Mouse (Mus musculus): ENCODE measurements around the gene Lrrc45. TPM values are rescaled to one million over a fixed set of nuclear protein-coding genes. Genes with fewer than 3 reads are reported as not detected.

Gene Lrrc45
- polyA plus RNA-seq, 1 experiment from 2014 or later, result 50.4 TPM

DNA sequence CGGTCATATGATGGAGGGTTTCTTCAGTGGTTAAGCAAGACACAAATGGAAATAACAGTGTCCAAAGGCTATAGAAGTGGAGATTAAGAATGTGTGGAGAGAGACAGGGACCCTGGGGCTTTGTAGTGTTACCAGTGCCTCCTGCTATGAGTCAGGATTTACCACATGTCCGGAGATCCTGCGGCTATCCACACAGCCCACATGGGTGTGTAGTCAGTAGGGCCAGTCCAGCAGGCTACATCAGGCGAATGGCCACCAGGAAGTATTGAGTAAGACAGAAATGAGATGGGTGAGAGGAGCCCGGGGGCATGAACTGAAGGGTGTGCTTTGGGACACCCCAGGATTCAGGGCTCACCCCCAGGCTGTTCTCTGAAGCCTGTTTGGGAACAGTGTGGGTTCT lies 31.0 kb upstream of the Lrrc45 start:
- Histone ChIP-seq H3K36me3 (ENCODE audit: control insufficient read depth, insufficient read depth, low read length) (peaks cover 73% of the 10 kb centered on the region), H3K27me3 (ENCODE audit: control insufficient read depth, insufficient read depth, low read length) (no peaks in the 10 kb centered on the region), H3K9me3 (ENCODE audit: control insufficient read depth, low read length) (no peaks in the 10 kb centered on the region), H3K27ac (replicated peaks; ENCODE audit: low read depth, low read length) (no peak overlapping the region), H3K4me2 (ENCODE audit: low read length) (no peak overlapping the region), H3K4me3 (replicated peaks; ENCODE audit: low read depth, low read length) (no peak overlapping the region), H3K9ac (replicated peaks; ENCODE audit: low read length) (no peak overlapping the region), H3K4me1 (ENCODE audit: control insufficient read depth, insufficient read depth, low read length) (no peaks in the 10 kb centered on the region)
- 95% methylated on average over 5 of the region's 5 CpGs for WGBS
- ATAC-seq (ENCODE audit: low FRiP score, low TSS enrichment), result no peak
- no peak for DNase-seq

DNA sequence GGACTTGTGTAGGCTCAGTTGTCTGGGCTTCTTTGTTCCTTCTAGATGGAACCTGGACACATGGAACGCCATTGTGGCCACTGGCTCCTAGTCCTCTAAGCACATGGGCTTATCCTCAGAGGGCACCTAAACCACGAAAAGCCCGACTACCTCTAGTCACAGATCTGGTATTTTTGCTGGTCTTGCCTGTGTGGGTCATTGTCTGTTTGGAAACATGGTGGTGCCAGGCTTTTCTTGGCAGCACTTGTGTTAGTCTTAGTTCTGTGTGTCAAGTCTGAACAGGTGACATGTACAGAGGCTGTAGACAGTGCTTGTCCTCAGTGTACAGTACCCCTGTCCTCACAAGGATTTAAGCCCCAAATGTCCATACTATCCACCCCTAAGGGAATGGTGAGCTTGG lies 30.2 kb upstream of the Lrrc45 start:
- H3K36me3 ChIP-seq (ENCODE audit: control insufficient read depth, insufficient read depth, low read length), result peaks cover 71% of the 10 kb centered on the region
- no peak overlapping the region for H3K4me3 ChIP-seq (replicated peaks; ENCODE audit: low read depth, low read length)
- H3K27ac ChIP-seq (replicated peaks; ENCODE audit: low read depth, low read length), result no peak overlapping the region
- no peaks in the 10 kb centered on the region for H3K4me1 ChIP-seq (ENCODE audit: control insufficient read depth, insufficient read depth, low read length)
- no peak overlapping the region for H3K9ac ChIP-seq (replicated peaks; ENCODE audit: low read length)
- 92% methylated on average over 3 of the region's 3 CpGs for WGBS
- H3K9me3 ChIP-seq (ENCODE audit: control insufficient read depth, low read length), result no peaks in the 10 kb centered on the region
- no peak overlapping the region for H3K4me2 ChIP-seq (ENCODE audit: low read length)
- DNase-seq (no peak), ATAC-seq (ENCODE audit: low FRiP score, low TSS enrichment) (no peak)
- H3K27me3 ChIP-seq (ENCODE audit: control insufficient read depth, insufficient read depth, low read length), result no peaks in the 10 kb centered on the region

- Histone ChIP-seq H3K4me2 (ENCODE audit: low read length) (no peak overlapping the region), H3K36me3 (ENCODE audit: control insufficient read depth, insufficient read depth, low read length) (peaks cover 72% of the 10 kb centered on the region), H3K9me3 (ENCODE audit: control insufficient read depth, low read length) (no peaks in the 10 kb centered on the region), H3K4me3 (replicated peaks; ENCODE audit: low read depth, low read length) (no peak overlapping the region), H3K27ac (replicated peaks; ENCODE audit: low read depth, low read length) (no peak overlapping the region), H3K27me3 (ENCODE audit: control insufficient read depth, insufficient read depth, low read length) (no peaks in the 10 kb centered on the region), H3K4me1 (ENCODE audit: control insufficient read depth, insufficient read depth, low read length) (no peaks in the 10 kb centered on the region), H3K9ac (replicated peaks; ENCODE audit: low read length) (no peak overlapping the region)
- ATAC-seq (ENCODE audit: low FRiP score, low TSS enrichment) (no peak), DNase-seq (no peak)
- WGBS, result 92% methylated on average over 2 of the region's 2 CpGs
Observed at GRCm38 (mm10) chr11:120684086-120684485, 29.6 kb upstream of the Lrrc45 start.

DNA sequence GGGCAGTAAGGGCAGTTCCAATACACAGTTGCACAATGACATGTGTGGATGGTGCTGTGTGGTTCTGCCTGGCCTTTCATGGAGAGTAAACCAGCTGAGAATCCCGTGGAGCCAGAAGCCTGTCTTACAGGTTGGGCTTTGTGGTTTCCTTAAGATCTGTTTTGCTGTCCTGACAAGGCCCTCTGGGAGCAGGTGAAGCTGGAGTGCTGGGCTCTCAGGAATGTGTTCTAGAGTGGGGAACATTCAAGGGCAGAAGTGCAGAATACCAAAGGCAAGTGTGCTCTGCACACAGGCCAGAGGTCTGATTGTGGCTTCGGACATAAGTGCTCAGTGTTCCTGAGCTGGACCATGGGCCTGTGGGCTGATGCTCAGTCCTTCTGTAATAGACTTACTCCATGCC lies 29.1 kb upstream of the Lrrc45 start:
- Histone ChIP-seq H3K4me1 (ENCODE audit: control insufficient read depth, insufficient read depth, low read length) (no peaks in the 10 kb centered on the region), H3K4me2 (ENCODE audit: low read length) (no peak overlapping the region), H3K36me3 (ENCODE audit: control insufficient read depth, insufficient read depth, low read length) (peaks cover 73% of the 10 kb centered on the region), H3K9ac (replicated peaks; ENCODE audit: low read length) (no peak overlapping the region), H3K27me3 (ENCODE audit: control insufficient read depth, insufficient read depth, low read length) (no peaks in the 10 kb centered on the region), H3K27ac (replicated peaks; ENCODE audit: low read depth, low read length) (no peak overlapping the region), H3K9me3 (ENCODE audit: control insufficient read depth, low read length) (no peaks in the 10 kb centered on the region), H3K4me3 (replicated peaks; ENCODE audit: low read depth, low read length) (no peak overlapping the region)
- WGBS, result 90% methylated on average over 2 of the region's 2 CpGs
- ATAC-seq (ENCODE audit: low FRiP score, low TSS enrichment) (no peak), DNase-seq (no peak)

- DNase-seq, result no peak
- no peaks in the 10 kb centered on the region for H3K27me3 ChIP-seq (ENCODE audit: control insufficient read depth, insufficient read depth, low read length)
- ATAC-seq (ENCODE audit: low FRiP score, low TSS enrichment), result no peak
- peaks cover 67% of the 10 kb centered on the region for H3K36me3 ChIP-seq (ENCODE audit: control insufficient read depth, insufficient read depth, low read length)
- no peaks in the 10 kb centered on the region for H3K9me3 ChIP-seq (ENCODE audit: control insufficient read depth, low read length)
- H3K27ac ChIP-seq (replicated peaks; ENCODE audit: low read depth, low read length), result no peak overlapping the region
- H3K4me1 ChIP-seq (ENCODE audit: control insufficient read depth, insufficient read depth, low read length), result no peaks in the 10 kb centered on the region
- no peak overlapping the region for H3K4me3 ChIP-seq (replicated peaks; ENCODE audit: low read depth, low read length)
- no peak overlapping the region for H3K4me2 ChIP-seq (ENCODE audit: low read length)
- no peak overlapping the region for H3K9ac ChIP-seq (replicated peaks; ENCODE audit: low read length)
- WGBS, result 83% methylated on average over 20 of the region's 20 CpGs
Observed at GRCm38 (mm10) chr11:120686650-120687272, 27.0 kb upstream of the Lrrc45 start.

DNA sequence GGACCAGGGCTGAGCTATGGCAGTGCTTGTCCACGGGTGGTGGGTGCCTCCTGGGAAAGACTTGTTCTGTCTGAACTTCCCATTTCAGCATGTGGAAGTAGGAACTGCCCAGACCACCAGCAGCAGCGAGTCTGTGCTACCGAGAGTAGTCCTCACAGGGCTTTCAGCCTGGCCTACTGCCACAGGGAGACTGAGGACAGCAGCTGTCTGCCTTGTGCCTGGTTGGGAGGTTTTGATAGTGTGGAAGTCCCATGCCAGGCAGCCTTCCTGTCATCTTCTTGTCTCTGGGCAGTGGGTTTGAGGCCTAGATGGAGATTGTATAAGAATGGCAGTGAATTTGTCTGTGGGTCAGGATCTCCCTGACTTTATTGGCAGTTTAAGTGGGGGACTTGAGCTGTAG lies 24.4 kb upstream of the Lrrc45 start:
- Histone ChIP-seq H3K36me3 (ENCODE audit: control insufficient read depth, insufficient read depth, low read length) (peaks cover 68% of the 10 kb centered on the region), H3K4me2 (ENCODE audit: low read length) (no peak overlapping the region), H3K27me3 (ENCODE audit: control insufficient read depth, insufficient read depth, low read length) (no peaks in the 10 kb centered on the region), H3K9me3 (ENCODE audit: control insufficient read depth, low read length) (no peaks in the 10 kb centered on the region), H3K9ac (replicated peaks; ENCODE audit: low read length) (no peak overlapping the region), H3K4me3 (replicated peaks; ENCODE audit: low read depth, low read length) (no peak overlapping the region), H3K4me1 (ENCODE audit: control insufficient read depth, insufficient read depth, low read length) (no peaks in the 10 kb centered on the region), H3K27ac (replicated peaks; ENCODE audit: low read depth, low read length) (no peak overlapping the region)
- ATAC-seq (ENCODE audit: low FRiP score, low TSS enrichment) (no peak), DNase-seq (no peak)
- 82% methylated on average over 3 of the region's 3 CpGs for WGBS

GRCm38 (mm10) chr11:120692471-120693011 lies 21.2 kb upstream of the Lrrc45 start:
- Histone ChIP-seq H3K9me3 (ENCODE audit: control insufficient read depth, low read length) (no peaks in the 10 kb centered on the region), H3K4me2 (ENCODE audit: low read length) (no peak overlapping the region), H3K4me1 (ENCODE audit: control insufficient read depth, insufficient read depth, low read length) (peaks cover 7% of the 10 kb centered on the region), H3K36me3 (ENCODE audit: control insufficient read depth, insufficient read depth, low read length) (peaks cover 56% of the 10 kb centered on the region), H3K27me3 (ENCODE audit: control insufficient read depth, insufficient read depth, low read length) (no peaks in the 10 kb centered on the region), H3K9ac (replicated peaks; ENCODE audit: low read length) (no peak overlapping the region), H3K27ac (replicated peaks; ENCODE audit: low read depth, low read length) (no peak overlapping the region), H3K4me3 (replicated peaks; ENCODE audit: low read depth, low read length) (no peak overlapping the region)
- DNase-seq (no peak), ATAC-seq (ENCODE audit: low FRiP score, low TSS enrichment) (no peak)
- WGBS, result 96% methylated on average over 4 of the region's 4 CpGs

GRCm38 (mm10) chr11:120693461-120693860 lies 20.3 kb upstream of the Lrrc45 start:
- Histone ChIP-seq H3K4me2 (ENCODE audit: low read length) (no peak overlapping the region), H3K27ac (replicated peaks; ENCODE audit: low read depth, low read length) (no peak overlapping the region), H3K9ac (replicated peaks; ENCODE audit: low read length) (no peak overlapping the region), H3K9me3 (ENCODE audit: control insufficient read depth, low read length) (no peaks in the 10 kb centered on the region), H3K4me3 (replicated peaks; ENCODE audit: low read depth, low read length) (no peak overlapping the region), H3K36me3 (ENCODE audit: control insufficient read depth, insufficient read depth, low read length) (peaks cover 49% of the 10 kb centered on the region), H3K27me3 (ENCODE audit: control insufficient read depth, insufficient read depth, low read length) (no peaks in the 10 kb centered on the region), H3K4me1 (ENCODE audit: control insufficient read depth, insufficient read depth, low read length) (peaks cover 7% of the 10 kb centered on the region)
- DNase-seq (no peak), ATAC-seq (ENCODE audit: low FRiP score, low TSS enrichment) (no peak)
- WGBS, result 41% methylated on average over 3 of the region's 3 CpGs

DNA sequence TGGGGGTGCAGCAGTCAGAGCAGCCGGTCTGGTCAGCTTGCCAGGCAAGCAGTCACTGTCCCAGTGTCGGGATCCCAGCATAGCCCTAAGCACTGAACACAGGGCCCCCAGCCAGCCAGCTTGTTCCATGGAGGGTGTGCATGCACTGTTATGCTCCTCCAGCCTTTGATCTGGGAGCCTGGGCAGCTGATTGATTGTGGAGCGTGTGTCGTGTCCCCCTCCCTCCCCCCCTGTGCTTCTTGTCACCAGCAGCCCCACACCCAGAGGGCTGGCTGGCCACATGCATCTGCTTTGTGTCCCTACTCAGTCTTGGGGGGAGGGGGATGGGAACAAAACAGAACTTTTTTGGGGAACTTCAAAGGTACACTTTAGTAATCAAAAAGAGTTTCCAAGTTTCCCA lies 18.5 kb upstream of the Lrrc45 start:
- ATAC-seq (ENCODE audit: low FRiP score, low TSS enrichment) (peak; percentile 57; the same call in 1 of the 2 replicates), DNase-seq (peak; percentile 56)
- peak overlapping the region; percentile 71 for H3K27ac ChIP-seq (replicated peaks; ENCODE audit: low read depth, low read length)

More for the DNA sequence above, 18.5 kb upstream of the Lrrc45 start:
- peaks cover 7% of the 10 kb centered on the region for H3K4me1 ChIP-seq (ENCODE audit: control insufficient read depth, insufficient read depth, low read length)
- H3K4me3 ChIP-seq (replicated peaks; ENCODE audit: low read depth, low read length), result no peak overlapping the region
- H3K27me3 ChIP-seq (ENCODE audit: control insufficient read depth, insufficient read depth, low read length), result no peaks in the 10 kb centered on the region
- WGBS, result 17% methylated on average over 4 of the region's 4 CpGs
- H3K9ac ChIP-seq (replicated peaks; ENCODE audit: low read length), result no peak overlapping the region; the same call in 1 of the 2 replicates
- no peaks in the 10 kb centered on the region for H3K9me3 ChIP-seq (ENCODE audit: control insufficient read depth, low read length)
- H3K36me3 ChIP-seq (ENCODE audit: control insufficient read depth, insufficient read depth, low read length), result peaks cover 37% of the 10 kb centered on the region
- H3K4me2 ChIP-seq (ENCODE audit: low read length), result no peak overlapping the region

Data from midbrain, embryonic 14.5 days (tissue).